8 mouse cellular contexts compared by ENCODE assay signal in the genomic region with DNA sequence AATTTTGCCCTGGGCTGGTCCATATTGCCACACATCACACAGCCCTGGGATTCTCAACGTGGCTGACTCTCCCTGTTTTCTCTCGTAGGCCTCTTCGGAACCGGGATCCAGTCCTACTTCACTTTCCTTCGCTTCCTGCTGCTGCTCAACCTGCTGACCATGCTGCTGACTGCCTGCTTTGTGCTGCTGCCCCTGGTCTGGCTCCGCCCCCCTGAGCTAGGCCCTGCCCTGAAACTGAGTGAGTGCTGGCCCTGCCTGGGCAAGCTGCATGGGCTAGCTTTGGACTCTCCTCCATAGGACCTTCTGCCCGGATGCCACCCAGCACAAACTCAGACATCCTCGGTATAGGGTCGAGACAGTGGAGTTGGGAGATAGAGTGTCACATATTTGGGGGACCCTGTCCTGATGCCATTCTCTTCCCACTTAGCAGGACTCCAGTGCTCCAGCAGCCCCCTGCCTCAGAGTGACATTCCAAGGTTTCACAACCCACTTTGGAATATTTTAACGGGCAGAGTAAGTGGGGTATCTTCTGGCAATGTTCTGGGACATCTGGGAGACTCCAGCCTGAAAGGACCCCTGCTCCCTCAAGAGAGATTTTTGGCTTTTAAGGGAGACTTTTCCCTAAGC. TPM values are rescaled to one million over a fixed set of nuclear protein-coding genes. Genes with fewer than 3 reads are reported as not detected.
DNase-seq lines count a peak whose midpoint lies in the region; ATAC-seq and TF ChIP-seq lines count a peak whose summit lies in the region.

No protein-coding gene starts in this region.

- WGBS in forebrain, embryonic 15.5 days = 35% methylated on average over 10 of the region's 10 CpGs
- WGBS in intestine, postnatal 0 days = 48% methylated on average over 10 of the region's 10 CpGs
- WGBS in lung, postnatal 0 days = 40% methylated on average over 10 of the region's 10 CpGs

- peak; percentile 47 for DNase-seq in adrenal gland, postnatal 10 days
- DNase-seq in adrenal gland, postnatal 4 days (ENCODE audit: low spot score in 2 of 2) = no peak
- peak; percentile 56 for DNase-seq in lung, postnatal 0 days (ENCODE audit: low spot score)
- DNase-seq in spleen, postnatal 14 days (ENCODE audit: low spot score in 2 of 2) = peak; percentile 59 to 66
- no peak for DNase-seq in left cerebral cortex, adult 8-10 months (ENCODE audit: low spot score in 2 of 2)
- DNase-seq in cerebellum, postnatal 4 days (ENCODE audit: low spot score in 2 of 2) = no peak

- peak overlapping the region; percentile 61 for H3K4me2 ChIP-seq in forebrain, embryonic 15.5 days (replicated peaks)
- H3K4me2 ChIP-seq in intestine, postnatal 0 days (replicated peaks; ENCODE audit: low read depth) = peak overlapping the region; percentile 95
- peak overlapping the region; percentile 87 for H3K4me2 ChIP-seq in lung, postnatal 0 days (replicated peaks; ENCODE audit: low read depth, low read length)

- H3K27ac ChIP-seq in forebrain, embryonic 15.5 days (replicated peaks) = no peak overlapping the region
- H3K27ac ChIP-seq in intestine, postnatal 0 days (ENCODE audit: low read depth, low read length) = no peak overlapping the region
- H3K27ac ChIP-seq in lung, postnatal 0 days (ENCODE audit: low read length) = no peak overlapping the region

- H3K27me3 ChIP-seq in forebrain, embryonic 15.5 days = peaks cover 35% of the 10 kb centered on the region
- no peaks in the 10 kb centered on the region for H3K27me3 ChIP-seq in intestine, postnatal 0 days (replicated peaks; ENCODE audit: control insufficient read depth, insufficient read depth, low read length)
- no peaks in the 10 kb centered on the region for H3K27me3 ChIP-seq in lung, postnatal 0 days (replicated peaks; ENCODE audit: insufficient read depth, low read length)

- TF ChIP-seq EP300 in lung, postnatal 0 days (IDR thresholded peaks at IDR 0.05) = no peak

- ATAC-seq in forebrain, embryonic 15.5 days (replicated peaks) = no peak
- no peak for ATAC-seq in intestine, postnatal 0 days
- no peak for ATAC-seq in lung, postnatal 0 days

- H3K9ac ChIP-seq in forebrain, embryonic 15.5 days (replicated peaks) = peak overlapping the region; percentile 36; the same call in 1 of the 2 replicates
- H3K9ac ChIP-seq in intestine, postnatal 0 days (ENCODE audit: low read depth, low read length) = no peak overlapping the region
- no peak overlapping the region for H3K9ac ChIP-seq in lung, postnatal 0 days (replicated peaks; ENCODE audit: low read depth)

- no peaks in the 10 kb centered on the region for H3K9me3 ChIP-seq in forebrain, embryonic 15.5 days
- no peaks in the 10 kb centered on the region for H3K9me3 ChIP-seq in intestine, postnatal 0 days (ENCODE audit: control insufficient read depth)
- H3K9me3 ChIP-seq in lung, postnatal 0 days (ENCODE audit: low read length) = no peaks in the 10 kb centered on the region

- TF ChIP-seq CTCF in intestine, postnatal 0 days (IDR thresholded peaks at IDR 0.05; ENCODE audit: low read depth) = no peak
- no peak for TF ChIP-seq CTCF in lung, postnatal 0 days (IDR thresholded peaks at IDR 0.05)

- peaks cover 31% of the 10 kb centered on the region for H3K4me1 ChIP-seq in forebrain, embryonic 15.5 days
- peaks cover 14% of the 10 kb centered on the region; the same call in 1 of the 2 replicates for H3K4me1 ChIP-seq in intestine, postnatal 0 days (replicated peaks; ENCODE audit: control insufficient read depth, insufficient read depth, low read length)
- peaks cover 26% of the 10 kb centered on the region; the same call in 1 of the 2 replicates for H3K4me1 ChIP-seq in lung, postnatal 0 days (ENCODE audit: insufficient read depth, low read depth, low read length)

- no peaks in the 10 kb centered on the region for H3K36me3 ChIP-seq in forebrain, embryonic 15.5 days
- H3K36me3 ChIP-seq in intestine, postnatal 0 days (ENCODE audit: control insufficient read depth, insufficient read depth) = no peaks in the 10 kb centered on the region
- H3K36me3 ChIP-seq in lung, postnatal 0 days (ENCODE audit: insufficient read depth, low read length) = no peaks in the 10 kb centered on the region

- no peak overlapping the region for H3K4me3 ChIP-seq in forebrain, embryonic 15.5 days
- H3K4me3 ChIP-seq in intestine, postnatal 0 days (ENCODE audit: low read depth, low read length) = 0 out of 2 replicates have a peak overlapping the region, but pooled peaks have one; percentile 17
- H3K4me3 ChIP-seq in lung, postnatal 0 days (ENCODE audit: low read depth, low read length) = no peak overlapping the region

RNA-seq across cellular contexts. Expression of a gene that starts 1.8 kb away (rescaled TPM):
- total RNA-seq in adrenal gland, postnatal 10 days (2021) = 10 to 100 TPM; 35.5 to 53.2 TPM
- total RNA-seq in adrenal gland, postnatal 4 days (2021) = 10 to 100 TPM; 49.7 to 55.0 TPM
- polyA plus RNA-seq in forebrain, embryonic 15.5 days (2015; fragmentation: Nextera tagmentation; extraction: Ambion mirVana) = 1.9 and 2.6 TPM in 2 replicates
- 23.8 and 26.3 TPM in 2 replicates for polyA plus RNA-seq in intestine, postnatal 0 days (2015; fragmentation: Nextera tagmentation; extraction: Ambion mirVana)
- polyA plus RNA-seq in lung, postnatal 0 days (2015; fragmentation: Nextera tagmentation; extraction: Ambion mirVana) = 26.2 and 34.8 TPM in 2 replicates
- total RNA-seq in left cerebral cortex, adult 8-10 months (2022) = 10 to 100 TPM; 10.2 to 12.3 (median 11.4) TPM

RNA-seq across cellular contexts. Expression of a gene that starts 1.9 kb away (rescaled TPM):
- total RNA-seq in adrenal gland, postnatal 10 days (2021) = 1 to 10 TPM; 4.8 to 8.3 TPM
- total RNA-seq in adrenal gland, postnatal 4 days (2021) = 1 to 10 TPM; 7.1 to 7.6 TPM
- polyA plus RNA-seq in forebrain, embryonic 15.5 days (2015; fragmentation: Nextera tagmentation; extraction: Ambion mirVana) = 0.43 and 0.45 TPM in 2 replicates
- 18.2 TPM in 2 replicates for polyA plus RNA-seq in intestine, postnatal 0 days (2015; fragmentation: Nextera tagmentation; extraction: Ambion mirVana)
- polyA plus RNA-seq in lung, postnatal 0 days (2015; fragmentation: Nextera tagmentation; extraction: Ambion mirVana) = 5.5 and 6.5 TPM in 2 replicates
- 1 to 10 TPM in 2 of 4 experiments, under 1 TPM in 2; 0.50 to 1.3 (median 0.83) TPM for total RNA-seq in left cerebral cortex, adult 8-10 months (2022)

RNA-seq across cellular contexts. Expression of a gene that starts 13.7 kb away (rescaled TPM):
- total RNA-seq in adrenal gland, postnatal 10 days (2021) = under 1 TPM; 0.42 to 0.45 TPM
- total RNA-seq in adrenal gland, postnatal 4 days (2021) = 1 to 10 TPM in 1 of 2 experiments, under 1 TPM in 1; 0.87 to 1.7 TPM
- 0.18 TPM in 1 of 2 replicates, not detected in the other for polyA plus RNA-seq in forebrain, embryonic 15.5 days (2015; fragmentation: Nextera tagmentation; extraction: Ambion mirVana)
- polyA plus RNA-seq in intestine, postnatal 0 days (2015; fragmentation: Nextera tagmentation; extraction: Ambion mirVana) = not detected in 2 replicates
- polyA plus RNA-seq in lung, postnatal 0 days (2015; fragmentation: Nextera tagmentation; extraction: Ambion mirVana) = not detected in 2 replicates
- total RNA-seq in left cerebral cortex, adult 8-10 months (2022) = under 1 TPM in 1 of 4 experiments, not detected in 3; 0.34 TPM

RNA-seq across cellular contexts. Expression of a gene that starts 25.7 kb away (rescaled TPM):
- total RNA-seq in adrenal gland, postnatal 10 days (2021) = under 1 TPM; 0.57 to 0.58 TPM
- 1 to 10 TPM; 2.1 to 3.0 TPM for total RNA-seq in adrenal gland, postnatal 4 days (2021)
- polyA plus RNA-seq in forebrain, embryonic 15.5 days (2015; fragmentation: Nextera tagmentation; extraction: Ambion mirVana) = 0.72 and 0.79 TPM in 2 replicates
- 0.29 and 0.37 TPM in 2 replicates for polyA plus RNA-seq in intestine, postnatal 0 days (2015; fragmentation: Nextera tagmentation; extraction: Ambion mirVana)
- 0.27 TPM in 1 of 2 replicates, not detected in the other for polyA plus RNA-seq in lung, postnatal 0 days (2015; fragmentation: Nextera tagmentation; extraction: Ambion mirVana)
- 1 to 10 TPM in 3 of 4 experiments, under 1 TPM in 1; 0.91 to 3.0 (median 1.8) TPM for total RNA-seq in left cerebral cortex, adult 8-10 months (2022)

RNA-seq across cellular contexts. Expression of a gene that starts 25.7 kb away (rescaled TPM):
- 10 to 100 TPM; 60.2 to 69.5 TPM for total RNA-seq in adrenal gland, postnatal 10 days (2021)
- total RNA-seq in adrenal gland, postnatal 4 days (2021) = 10 to 100 TPM; 81.3 to 86.8 TPM
- polyA plus RNA-seq in forebrain, embryonic 15.5 days (2015; fragmentation: Nextera tagmentation; extraction: Ambion mirVana) = 12.3 and 12.6 TPM in 2 replicates
- polyA plus RNA-seq in intestine, postnatal 0 days (2015; fragmentation: Nextera tagmentation; extraction: Ambion mirVana) = 116 and 129 TPM in 2 replicates
- polyA plus RNA-seq in lung, postnatal 0 days (2015; fragmentation: Nextera tagmentation; extraction: Ambion mirVana) = 96.0 and 108 TPM in 2 replicates
- 10 to 100 TPM; 12.2 to 23.8 (median 17.1) TPM for total RNA-seq in left cerebral cortex, adult 8-10 months (2022)

Comparison
In these comparisons a context has a peak if more than half of its experiments do, and no peak if none do; other contexts are left out.
1. DNase-seq: peak in adrenal gland, postnatal 10 days (single experiment), lung, postnatal 0 days (single experiment) and spleen, postnatal 14 days (2 of 2); none in adrenal gland, postnatal 4 days (0 of 2), left cerebral cortex, adult 8-10 months (0 of 2) and cerebellum, postnatal 4 days (0 of 2).
2. Peak in every context shown above with its lines, with median percentiles within 50 percentile points of each other: H3K4me2 ChIP-seq.